Mouse (Mus musculus) CH12.LX (cell line): ENCODE data around the gene Nemp1.

Experiments used
- CTCF ChIP-seq, 2 experiments: IDR thresholded peaks in 1 of 2; conservative IDR thresholded peaks in 1 of 2; 2 replicates each; pipeline ENCODE4 v1.5.1; 2011 to 2012; ENCODE audit warnings: low read depth in 2 of 2, low read length in 2 of 2, improper control_type of control experiment in 1 of 2, inconsistent platforms in 1 of 2, mild to moderate bottlenecking in 1 of 2, moderate library complexity in 1 of 2
- ELF1 ChIP-seq: IDR thresholded peaks from 2 replicates; pipeline ENCODE4 v1.6.1; 2014; ENCODE audit warnings: low read depth, mild to moderate bottlenecking, inconsistent platforms, low read length, improper control_type of control experiment
- ETS1 ChIP-seq: conservative IDR thresholded peaks from 2 replicates; pipeline ENCODE4 v1.6.1; 2012; ENCODE audit warnings: low read depth, mild to moderate bottlenecking, inconsistent platforms, low read length, improper control_type of control experiment, moderate library complexity
- JUND ChIP-seq: conservative IDR thresholded peaks from 2 replicates; pipeline ENCODE4 v1.6.1; 2011; ENCODE audit warnings: low read depth, low read length, improper control_type of control experiment
- POLR2A ChIP-seq: IDR thresholded peaks from 2 replicates; pipeline ENCODE4 v1.6.1; 2011; ENCODE audit warnings: low read depth, mild to moderate bottlenecking, improper control_type of control experiment, low read length
- USF1 ChIP-seq: IDR thresholded peaks from 2 replicates; pipeline ENCODE4 v1.6.1; 2014; ENCODE audit warnings: low read depth, mild to moderate bottlenecking, inconsistent platforms, low read length, improper control_type of control experiment
- ZKSCAN1 ChIP-seq: IDR thresholded peaks from 2 replicates; pipeline ENCODE4 v1.6.1; 2012; ENCODE audit warnings: low read depth, inconsistent platforms, low read length, improper control_type of control experiment, borderline replicate concordance

DNA sequence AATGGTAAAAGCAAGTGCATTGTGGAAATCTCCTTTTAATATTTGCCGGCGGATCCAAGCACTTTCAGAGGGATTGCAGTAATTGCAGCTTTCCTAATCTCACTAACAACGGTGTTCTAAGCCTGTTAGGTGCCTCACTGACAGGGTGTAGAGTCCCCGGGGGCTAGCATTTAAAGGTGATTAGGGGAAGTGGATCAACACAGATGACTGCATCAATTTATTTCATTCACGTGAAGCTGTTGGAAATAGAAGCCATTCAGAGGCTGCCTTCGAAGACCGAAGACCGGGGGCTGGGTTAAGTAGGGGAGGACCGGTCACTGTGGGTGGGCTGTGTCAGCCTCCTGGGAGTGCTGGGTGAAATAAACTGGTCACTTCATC, 64.2 kb downstream of the Nemp1 start:
- TF ChIP-seq CTCF (conservative IDR thresholded peaks at IDR 0.05 in 1 of 2, IDR thresholded peaks at IDR 0.05 in 1 of 2; ENCODE audit: low read depth in 2 of 2, low read length in 2 of 2) (no peak), ELF1 (no peak), ETS1 (no peak), POLR2A (no peak), ZKSCAN1 (no peak), JUND (no peak), USF1 (no peak)
